Mouse (Mus musculus) urinary bladder, postnatal 36 days (tissue): ENCODE data around the gene Dera.
A peak's percentile ranks its signal among the peaks of the same experiment; 100 is the strongest.

Experiments
- DNase-seq, 2 experiments: peaks; one replicate each; pipeline ENCODE4 v3.0.0; 2022; ENCODE audit warnings: low spot score in 2 of 2, mixed read lengths in 1 of 2

Gene Dera

DNA sequence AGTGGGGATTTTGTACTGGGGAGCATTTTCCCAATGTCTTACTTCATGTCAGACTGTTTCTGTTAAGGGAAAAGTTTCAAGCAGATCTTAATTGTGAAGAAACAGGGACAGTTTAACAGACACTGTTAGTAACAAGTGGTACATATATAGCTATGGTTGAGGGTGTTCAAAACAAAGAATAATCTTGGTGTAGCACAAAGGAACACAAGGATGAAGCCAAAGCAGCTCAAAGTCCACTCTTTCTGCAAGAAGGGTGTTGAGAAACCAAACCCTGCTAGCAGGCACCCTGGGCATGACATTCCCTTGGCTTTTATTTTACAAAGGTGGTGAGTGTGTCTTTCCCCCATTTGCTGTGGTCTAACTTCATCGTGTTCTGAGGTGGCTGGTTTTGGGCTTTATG is 3.5 kb downstream of the Dera start:
- no peak for DNase-seq

DNA sequence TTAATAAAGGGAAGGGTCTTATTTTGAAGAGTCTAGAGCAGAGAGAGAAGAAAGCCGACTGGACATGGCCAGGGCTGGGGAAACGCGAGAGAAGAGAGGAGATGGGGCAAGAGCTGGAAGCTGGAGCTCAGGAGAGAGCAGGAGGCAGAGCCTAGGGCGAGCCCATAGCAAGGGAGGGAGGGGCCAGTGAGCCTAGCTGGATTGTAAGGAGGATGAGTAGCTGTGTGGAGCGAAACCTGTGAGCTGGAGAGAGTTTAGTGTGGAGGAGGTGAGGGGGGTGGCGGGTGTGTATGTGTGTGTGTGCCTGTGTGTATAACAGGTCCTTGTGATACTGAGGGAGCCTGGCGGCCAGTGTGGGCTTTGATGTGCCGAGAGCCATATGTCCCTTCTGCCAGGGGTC is 5.3 kb downstream of the Dera start:
- no peak for DNase-seq

DNA sequence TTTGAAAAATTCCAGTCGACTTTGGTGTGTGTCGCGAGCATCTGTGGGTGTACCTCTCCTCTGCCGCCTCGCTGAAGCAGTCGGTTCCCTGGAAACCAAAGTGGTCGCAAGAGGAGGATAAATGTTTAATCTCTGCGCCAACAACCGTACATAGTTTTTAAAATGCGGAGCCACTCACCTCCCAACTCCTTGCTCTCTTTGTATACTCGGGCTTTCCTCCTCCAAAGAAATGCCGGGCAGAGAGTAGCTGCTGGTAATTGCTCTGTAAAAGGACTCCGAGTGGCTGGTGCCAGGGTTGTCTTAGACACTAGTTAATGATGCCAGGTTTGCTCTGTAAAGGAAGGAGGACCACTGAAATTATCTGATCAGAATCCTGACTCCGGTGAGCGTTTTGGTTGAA is 6.6 kb downstream of the Dera start:
- DNase-seq, result no peak

DNA sequence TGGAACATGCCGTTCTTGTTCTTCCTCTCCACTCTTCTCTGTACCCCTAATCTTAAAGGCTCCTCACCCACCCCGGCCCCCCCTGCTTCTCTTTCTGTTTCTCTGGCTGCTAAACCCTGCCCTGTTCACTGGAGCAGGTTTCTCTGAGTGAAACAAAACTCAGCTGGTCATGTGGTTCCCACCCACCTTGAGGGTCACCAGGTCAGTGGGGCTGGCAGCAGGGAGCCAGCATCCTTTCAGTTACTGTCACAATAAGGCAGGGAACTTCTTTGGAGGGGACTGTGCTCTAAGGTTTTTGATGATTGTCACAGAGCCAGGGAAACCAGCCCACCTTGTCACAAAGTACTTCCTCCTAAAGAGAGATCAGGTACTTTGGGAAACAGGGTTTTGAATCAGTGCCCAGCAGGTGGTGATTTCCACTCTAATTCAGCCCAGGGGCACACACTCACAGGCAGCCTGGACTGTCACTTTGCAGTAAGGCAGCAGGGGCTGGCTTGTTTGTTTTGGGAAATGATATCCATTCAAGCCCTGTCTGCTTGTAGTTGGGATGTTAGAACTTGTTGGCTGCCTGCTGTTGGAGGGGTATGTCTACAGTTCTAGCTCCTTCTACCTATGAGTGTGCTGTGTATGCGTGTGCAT is 10.3 kb downstream of the Dera start:
- no peak for DNase-seq

DNA sequence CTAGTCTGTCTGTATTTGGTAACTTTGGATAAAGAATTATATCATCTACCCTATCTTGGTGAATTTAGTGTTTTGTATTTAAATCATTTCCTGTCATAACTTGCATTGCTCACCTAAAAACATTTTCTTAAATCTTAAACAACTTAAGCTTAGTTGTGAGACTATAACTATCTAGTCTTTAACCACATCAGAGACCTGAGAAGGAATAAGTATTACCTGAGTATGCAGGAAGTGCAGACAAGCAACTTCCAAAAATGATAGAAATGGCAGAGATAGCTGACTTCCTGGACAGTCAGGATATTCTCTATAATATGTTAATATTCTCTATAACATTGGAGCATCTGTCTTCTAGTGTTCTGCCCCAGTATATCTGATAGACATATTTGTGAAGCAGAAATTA is 11.8 kb downstream of the Dera start:
- no peak for DNase-seq

DNA sequence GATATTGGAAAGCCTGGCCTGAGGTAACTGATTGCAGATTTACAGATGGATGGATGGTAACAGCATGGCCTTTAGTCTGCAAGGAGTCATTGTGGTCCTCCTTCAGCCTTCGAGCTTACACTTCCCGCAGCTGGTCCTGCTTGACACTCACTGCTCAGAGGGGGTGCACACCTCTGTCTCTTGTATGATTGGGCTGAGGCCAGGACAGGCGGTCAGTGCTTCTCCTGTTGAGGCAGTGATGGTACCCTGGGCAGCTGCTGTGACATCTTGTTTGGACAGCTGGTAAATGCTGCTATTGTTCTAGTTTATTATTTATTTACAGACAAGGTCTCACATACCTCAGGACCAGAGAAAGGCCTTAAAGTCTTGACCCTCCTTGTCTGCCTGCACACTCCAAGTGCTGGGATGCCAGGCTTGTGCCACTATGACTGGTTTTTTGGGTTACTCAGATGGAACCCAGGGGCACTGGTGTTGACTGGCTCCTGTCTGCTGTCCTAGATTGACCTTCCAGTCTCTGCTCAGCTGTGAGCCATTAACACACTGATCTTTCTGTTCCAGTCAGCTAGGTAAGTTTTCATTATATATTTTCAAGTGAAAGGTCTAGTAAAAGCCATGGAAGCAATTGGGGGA is 17.4 kb downstream of the Dera start:
- DNase-seq, result no peak

DNA sequence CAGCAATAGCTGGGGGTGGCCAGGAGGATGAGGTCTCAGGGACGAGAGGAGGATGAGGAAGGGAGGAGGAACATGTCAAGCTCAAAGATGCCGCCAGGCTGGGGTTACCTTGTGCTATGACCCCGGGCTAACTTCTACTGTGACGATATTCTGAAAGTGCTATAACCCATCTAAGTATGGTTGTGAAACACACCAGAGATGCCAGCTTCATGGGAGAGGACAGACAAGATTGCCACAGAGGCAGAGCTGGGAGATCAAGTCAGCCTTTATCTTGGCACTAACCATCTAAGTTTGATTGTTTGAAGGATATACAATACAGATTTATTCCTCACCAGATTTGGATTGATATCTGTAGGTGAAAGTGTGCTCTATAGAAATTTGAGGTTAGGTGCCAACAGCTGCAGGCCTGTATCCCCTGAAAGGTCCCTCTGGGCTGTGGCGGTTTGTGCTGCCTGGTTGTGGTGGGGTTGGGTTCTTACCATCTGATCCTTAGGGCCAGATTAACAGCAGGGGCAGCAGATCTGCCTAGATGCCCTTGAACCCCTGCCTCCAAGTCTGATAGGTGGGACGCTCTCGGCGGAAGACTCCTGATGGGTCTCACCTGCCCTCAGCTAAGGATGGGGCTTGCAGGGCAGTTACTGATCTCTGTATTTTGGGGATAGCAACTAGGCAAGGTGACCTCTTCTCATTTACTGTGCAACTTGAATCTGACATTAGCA is 18.7 kb downstream of the Dera start:
- no peak for DNase-seq

DNA sequence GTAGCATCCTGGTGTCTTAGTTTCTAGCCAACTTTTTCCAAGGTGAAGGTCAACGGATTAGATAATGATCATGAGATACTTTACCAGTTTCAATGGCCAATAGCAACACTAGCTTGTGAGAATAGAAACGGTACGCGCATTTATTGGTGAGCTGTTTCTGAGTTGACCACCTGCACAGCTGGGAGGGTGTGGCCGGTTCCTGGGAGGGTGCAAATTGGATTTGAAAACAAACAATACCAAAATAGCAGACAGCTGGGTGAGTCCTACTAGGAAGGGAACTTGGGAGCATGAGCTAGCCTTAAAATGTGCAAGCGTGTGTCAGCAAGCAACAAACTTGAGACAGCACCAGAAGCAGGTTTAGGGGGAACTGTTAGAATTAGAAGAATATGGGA is 19.3 kb downstream of the Dera start:
- DNase-seq, result no peak

DNA sequence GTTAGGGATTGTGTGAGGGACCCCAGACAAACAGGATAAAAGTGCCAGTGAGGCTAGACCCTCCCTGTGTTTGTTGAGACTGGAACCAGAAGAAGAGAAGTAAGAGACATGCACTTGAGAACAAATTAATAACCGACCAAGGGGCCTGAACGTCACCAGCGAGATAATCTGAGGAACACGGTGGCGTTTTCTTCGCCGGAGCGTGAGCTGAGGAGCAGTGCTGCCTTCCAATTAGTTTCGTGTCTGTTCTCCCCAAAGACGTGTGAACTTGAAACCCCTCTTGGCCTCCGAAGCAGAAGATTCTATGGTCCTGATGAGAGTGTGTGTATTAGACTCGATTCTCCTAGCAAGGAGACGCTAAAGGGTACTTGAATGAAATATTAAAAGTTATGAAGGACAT is 19.8 kb downstream of the Dera start:
- DNase-seq, result no peak

DNA sequence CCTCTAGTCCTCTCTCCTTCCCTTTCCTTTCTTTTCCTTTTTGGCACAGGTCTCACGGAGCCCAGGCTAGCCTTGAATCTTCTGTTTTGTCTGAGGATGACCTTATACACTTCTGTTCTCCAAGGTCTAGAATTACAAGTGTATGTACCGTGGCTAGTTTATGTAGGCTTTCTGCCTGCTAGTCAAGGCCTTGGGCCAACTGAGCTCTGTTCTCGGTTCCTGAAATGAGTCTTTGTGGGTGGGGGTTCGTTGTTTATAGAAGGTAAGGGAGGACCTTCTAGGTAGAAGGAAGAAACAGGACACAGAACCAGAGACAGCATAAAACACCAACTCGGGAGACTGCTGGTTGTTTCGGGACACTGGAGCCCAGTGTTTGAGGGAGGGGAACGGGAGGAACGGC is 20.8 kb downstream of the Dera start:
- no peak for DNase-seq

DNA sequence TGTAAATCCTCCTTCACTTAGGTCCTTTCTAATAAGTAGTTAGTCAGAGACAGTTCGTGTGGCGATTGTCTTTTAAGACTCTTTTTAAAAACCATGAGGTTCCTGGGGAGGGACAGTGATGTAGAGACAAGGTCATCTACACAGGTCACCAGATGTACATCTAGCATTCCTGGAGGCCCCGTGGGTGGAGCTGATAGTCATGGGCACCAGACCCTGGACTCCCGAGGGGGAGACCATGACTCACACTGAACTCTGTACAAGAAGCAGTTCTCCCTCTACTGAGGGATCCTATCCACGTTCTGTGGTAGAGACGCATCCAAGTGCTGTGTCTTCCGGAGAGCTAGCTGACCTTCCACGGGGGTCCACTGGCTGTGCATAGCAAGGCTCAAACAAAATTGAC is 22.6 kb downstream of the Dera start:
- DNase-seq, result no peak

DNA sequence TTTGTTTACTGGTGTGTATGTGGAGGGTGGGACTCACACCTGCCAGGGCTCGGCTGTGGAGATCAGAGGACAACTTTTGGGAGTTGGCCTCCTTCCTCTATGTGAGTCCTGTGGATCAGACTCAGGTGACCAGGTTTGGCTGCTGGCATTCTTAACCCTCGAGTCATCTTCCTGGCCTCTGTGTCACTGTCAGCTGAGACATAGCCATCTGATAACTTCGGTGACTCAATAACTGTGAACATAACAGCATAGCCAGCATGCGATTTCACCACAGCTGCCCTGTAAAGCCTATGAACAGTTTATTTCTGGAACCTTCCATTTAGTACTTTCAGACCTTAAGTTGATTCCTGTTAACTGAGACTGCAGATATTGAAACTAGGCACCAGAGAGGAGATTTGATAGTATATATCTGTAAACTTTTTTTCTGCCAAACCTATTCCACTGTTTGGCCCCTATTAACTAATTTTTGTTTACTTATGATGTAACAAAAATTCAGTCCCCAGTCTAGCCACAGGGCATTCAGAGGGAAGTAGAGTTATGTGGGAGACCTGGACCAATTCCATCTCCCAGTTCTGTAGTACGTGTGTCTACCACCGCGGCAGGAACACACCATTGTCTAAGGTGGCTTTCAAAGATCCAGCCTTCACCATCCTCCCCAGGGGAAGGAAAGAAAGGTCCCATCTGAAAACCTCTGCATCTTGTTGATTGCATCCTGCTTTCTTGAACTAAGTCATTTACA is 29.7 kb downstream of the Dera start:
- peak; percentile 18 to 40 for DNase-seq

DNA sequence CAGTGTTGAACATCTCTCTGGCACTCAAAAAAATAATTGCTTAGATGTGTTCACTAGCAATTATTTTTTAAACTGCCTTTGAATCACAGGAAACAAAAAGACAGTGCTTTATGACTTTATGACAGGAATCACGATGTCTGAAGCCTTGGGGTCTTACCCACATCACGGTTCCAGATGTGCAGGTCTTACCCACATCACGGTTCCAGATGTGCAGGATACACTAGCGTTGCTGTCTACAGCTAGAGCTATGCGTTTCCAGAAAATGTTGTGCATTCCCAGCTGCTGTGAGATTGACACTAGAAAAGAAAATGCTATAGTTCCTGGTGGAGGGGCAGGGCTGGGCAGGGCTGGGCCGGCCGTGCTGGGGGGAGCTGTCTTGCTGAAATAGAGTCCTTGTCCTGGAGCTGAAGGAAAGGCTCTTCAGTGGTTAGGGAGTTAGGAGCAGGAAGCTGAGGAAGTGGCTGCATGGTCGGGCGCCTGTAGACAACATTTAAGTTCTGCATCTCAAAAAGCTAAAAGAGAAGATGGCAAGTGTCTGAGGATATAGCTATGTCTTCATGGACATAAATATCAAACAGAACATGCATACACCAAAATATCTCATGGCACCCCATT is 34.7 kb downstream of the Dera start:
- DNase-seq, result no peak

DNA sequence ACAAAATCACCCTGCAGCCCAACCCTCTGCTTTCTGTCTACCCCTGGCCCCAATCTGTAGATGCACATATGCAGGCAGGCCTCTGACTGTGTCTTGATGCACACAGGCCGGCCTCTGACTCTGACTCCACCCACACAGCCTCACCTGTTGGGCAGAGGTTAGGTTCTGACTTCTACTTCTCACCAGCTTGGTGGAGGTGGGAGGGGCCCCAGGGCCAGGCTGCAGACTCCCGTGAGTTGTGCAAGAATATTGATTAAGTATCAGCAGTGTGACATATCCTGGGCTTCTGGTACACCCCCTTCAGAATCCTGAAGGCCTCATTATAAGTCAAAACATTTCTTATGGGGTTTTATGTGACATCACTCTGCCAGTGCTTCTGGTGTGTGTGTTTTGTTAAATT is 35.3 kb downstream of the Dera start:
- no peak for DNase-seq

DNA sequence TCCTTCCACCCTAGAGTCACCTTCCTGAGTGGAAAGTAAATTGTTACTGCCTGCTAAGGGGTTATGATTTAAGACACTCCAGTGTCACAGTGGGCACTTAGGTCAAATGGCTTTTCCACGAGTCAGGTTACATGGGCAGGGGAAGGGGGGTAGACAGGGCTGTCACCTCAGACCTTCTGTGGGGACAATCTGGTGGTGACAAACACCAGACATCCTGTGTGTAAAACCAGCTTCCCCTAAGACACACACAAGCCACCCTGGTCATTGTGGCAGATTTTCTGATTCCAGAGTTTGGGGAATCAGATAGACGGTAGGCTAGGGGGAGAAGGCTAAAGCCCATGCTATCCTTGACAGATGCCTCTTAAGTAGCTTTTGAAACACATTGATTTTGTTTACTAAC is 41.1 kb downstream of the Dera start:
- DNase-seq, result no peak

DNA sequence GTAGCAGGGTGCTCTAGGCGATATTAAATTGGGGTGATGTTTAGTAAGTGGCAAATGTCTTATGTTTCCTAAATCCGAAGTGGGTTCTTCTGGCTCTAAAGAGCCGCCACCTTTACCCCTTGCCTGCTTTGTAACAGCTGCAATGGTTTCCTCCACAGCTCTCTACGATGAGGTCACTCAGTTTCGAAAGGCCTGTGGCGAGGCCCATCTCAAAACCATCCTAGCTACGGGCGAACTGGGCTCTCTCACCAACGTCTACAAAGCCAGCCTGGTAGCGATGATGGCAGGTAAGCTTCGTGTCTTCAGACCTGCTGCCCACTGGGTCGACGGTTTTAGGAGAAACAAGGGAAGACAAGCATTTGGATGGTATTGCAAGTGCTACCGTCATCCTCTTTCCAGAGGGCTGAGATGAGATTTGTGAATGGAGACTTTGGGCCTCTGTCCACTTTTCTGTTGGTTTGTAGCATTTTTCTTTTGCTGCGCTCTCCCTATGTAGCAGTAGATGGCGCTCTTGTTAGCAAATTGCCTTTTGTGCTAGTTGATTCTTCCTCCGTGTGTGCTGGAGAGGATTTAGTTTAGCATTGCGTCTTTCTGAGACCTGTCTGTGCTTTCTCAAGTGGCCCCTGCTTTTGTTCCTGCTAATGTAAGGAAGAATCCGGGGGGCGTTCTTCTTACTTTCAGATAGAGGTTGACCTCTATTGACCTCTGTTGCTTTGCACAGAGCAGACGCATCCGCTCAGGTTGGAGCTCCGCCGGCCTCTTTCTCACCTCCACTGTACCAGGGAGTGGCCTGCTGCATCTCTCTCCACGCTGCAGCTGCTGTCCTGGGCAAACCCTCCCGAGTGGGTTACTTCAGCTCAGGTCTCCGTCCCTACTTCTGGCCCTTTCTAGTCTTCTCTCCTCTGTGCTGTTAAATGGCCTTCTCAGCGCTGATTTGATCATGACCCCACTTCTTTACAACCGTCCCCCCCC is 42.5 kb downstream of the Dera start:
- no peak for DNase-seq

DNA sequence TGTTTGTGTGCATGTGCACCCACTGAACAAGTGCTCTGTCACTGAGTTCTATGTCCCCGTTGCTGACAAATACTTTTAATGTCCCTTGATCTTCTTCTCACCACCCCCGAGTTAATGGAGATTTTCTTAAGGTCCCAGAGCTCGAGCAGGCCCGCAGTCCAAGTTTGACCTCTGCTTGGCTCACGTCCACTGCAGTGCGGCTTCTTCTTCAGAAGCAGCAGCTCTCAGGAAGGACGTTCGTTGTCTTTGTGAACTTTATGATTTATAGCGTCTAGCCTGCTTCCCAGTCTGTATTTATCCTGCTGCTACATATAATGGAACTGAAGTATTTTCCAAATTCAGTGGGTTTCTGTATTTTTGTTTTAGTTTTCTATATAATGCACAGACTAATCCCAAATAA is 44.9 kb downstream of the Dera start:
- DNase-seq, result no peak

DNA sequence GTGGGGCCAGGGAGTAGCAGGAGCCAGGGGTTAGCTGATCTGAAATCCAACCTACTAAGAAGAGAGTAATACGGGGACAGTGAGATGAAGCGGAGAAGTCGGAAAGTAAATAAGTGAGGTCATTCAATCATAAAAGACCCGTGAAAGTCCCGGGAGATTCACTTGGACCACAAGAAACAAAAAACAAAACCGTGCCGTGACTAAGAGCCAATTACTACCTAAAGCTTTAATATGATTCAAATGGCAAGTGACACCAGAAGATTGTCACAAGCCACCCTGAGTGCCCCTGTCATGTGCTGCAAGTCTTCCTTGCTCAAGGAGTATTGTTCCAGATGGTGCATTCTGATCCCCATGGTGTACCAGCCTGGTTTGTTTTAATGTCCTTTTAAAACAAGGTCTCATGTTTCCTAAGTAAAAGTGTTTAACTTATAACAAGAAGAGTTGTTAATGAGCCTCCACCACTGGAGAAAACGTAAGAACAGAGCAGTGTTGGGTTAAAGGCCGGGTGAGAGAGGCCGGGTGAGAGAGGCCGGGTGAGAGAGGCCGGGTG is 49.2 kb downstream of the Dera start:
- DNase-seq, result no peak

DNA sequence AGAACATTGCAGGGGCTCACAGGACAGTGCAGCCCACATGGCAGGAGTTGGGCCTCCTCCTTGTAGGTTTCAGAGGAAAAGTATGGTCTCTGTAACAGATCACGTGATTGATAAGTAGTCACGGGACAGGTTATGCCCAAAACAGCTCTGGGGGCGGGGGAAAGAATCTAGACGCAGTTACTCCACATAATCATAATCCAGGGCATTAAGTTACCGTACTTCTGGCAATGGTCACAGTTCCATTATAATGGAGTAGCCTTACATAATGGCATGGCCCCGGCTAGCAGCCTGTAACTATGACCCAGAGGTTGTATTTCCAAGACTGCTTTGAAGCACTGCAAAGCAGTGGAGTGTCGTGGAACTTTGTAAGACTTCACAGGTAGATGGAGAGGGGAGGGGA is 49.8 kb downstream of the Dera start:
- no peak for DNase-seq

DNA sequence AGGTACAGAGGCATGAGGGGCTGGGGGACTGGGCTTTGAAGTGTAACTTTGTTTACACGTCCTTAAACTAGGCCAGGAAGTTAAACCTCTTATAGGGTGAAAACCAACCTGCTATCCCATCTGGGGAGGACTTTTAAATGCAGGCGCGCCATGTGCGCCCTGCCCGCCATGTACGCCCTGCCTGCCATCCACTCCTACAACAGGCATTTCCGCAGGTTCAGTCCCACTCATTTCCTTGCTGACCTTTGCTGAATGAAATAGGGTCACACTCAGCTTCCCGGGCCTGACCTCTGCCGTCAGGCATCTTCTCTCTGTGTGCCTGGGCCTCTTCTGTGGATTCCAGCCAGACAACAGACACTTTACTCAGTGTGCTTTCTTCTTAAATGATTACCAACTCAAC is 50.3 kb downstream of the Dera start:
- DNase-seq, result no peak

DNA sequence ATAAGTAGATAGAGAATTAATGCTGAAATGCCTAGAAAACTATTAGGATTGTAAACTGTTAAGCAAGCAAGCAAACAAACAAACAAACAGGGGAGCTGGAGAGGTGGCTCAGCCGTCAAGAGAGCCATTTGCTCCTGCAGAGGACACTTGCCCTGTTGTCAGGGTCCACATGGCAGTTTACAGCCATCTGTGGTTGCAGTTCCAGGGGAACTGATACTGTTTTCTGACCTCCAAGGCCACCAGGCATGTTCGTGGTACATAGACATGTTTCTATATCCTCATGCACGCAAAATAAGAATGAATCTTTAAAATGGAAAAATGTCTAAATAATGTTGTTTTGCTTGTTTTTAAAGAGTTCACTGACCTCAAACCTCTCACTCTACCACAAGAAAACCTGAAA is 52.0 kb downstream of the Dera start:
- DNase-seq, result no peak
